Mouse (Mus musculus) G1E-ER4 (cell line): ENCODE results near the gene Sirt6. TPM values are rescaled to one million over a fixed set of nuclear protein-coding genes. Genes with fewer than 3 reads are reported as not detected.

Experiments
- GATA1 ChIP-seq: IDR thresholded peaks from one replicate; pipeline ENCODE4 v1.8.0; 2012; ENCODE audit warnings: low read length, inconsistent platforms
- polyA plus RNA-seq: library from polyadenylated mRNA; stranded (reverse); fragments of >175 nt; gene quantifications from 2 replicates; pipeline ENCODE4 v1.2.3, GENCODE M21; 2012

The Sirt6 gene
- polyA plus RNA-seq, 1 experiment, result 118 TPM

- TF ChIP-seq GATA1, result no peak
Observed at GRCm38 (mm10) chr10:81633253-81634099, 5.9 kb upstream of the Sirt6 start.

DNA sequence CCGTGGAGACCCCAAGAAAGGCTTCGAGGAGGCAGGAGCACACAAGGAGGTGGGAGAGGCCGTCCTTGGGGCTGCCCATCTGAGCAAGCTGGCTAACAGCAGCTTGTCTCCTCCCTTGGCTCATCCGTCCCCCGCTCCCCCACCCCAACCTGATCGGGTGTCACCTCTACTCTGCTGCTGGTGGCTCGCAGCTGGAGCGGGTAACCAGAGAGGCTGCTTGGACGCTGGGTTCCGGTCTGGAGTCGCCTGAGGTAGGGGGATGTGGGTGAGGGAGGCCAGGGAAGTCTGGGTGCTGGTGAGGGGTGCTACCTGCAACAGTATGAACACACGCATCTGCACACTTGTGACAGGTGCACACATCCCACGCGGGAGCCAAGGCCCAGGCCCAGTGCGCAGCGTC, 793 bp upstream of the Sirt6 start, which contains the start of gene Ankrd24:
TSS of gene Ankrd24 (plus strand) at position 151 of the 400 bp plus-strand sequence.
- TF ChIP-seq GATA1, result no peak

DNA sequence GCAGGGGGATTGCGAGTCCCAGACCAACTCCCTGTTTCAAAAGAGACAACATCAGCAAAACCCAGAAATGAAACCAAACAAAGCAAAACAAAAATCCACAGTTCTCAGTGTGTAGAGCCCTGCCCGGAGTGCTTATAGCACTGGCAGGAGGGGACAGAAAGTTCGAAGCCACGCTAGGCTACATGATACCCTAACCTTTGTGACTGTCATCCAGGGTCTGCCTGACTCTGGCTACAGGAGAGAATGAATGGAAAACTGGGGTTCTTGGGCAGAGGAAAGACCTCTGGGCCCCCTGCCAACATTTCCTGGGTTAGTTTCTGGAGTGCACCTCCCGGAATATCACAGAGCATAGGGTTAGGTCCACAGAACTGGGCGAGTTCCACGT, 231 bp upstream of the Sirt6 start:
- TF ChIP-seq GATA1, result no peak

- no peak for TF ChIP-seq GATA1
Observed at GRCm38 (mm10) chr10:81626101-81626993, 1.2 kb downstream of the Sirt6 start.

GRCm38 (mm10) chr10:81623441-81623840, 4.2 kb downstream of the Sirt6 start:
- TF ChIP-seq GATA1, result no peak

- TF ChIP-seq GATA1, result no peak
Observed at GRCm38 (mm10) chr10:81620786-81621185, 6.8 kb downstream of the Sirt6 start.

- no peak for TF ChIP-seq GATA1
Observed at GRCm38 (mm10) chr10:81619976-81620375, 7.6 kb downstream of the Sirt6 start.

GRCm38 (mm10) chr10:81615486-81615885, 12.1 kb downstream of the Sirt6 start:
- TF ChIP-seq GATA1, result no peak

DNA sequence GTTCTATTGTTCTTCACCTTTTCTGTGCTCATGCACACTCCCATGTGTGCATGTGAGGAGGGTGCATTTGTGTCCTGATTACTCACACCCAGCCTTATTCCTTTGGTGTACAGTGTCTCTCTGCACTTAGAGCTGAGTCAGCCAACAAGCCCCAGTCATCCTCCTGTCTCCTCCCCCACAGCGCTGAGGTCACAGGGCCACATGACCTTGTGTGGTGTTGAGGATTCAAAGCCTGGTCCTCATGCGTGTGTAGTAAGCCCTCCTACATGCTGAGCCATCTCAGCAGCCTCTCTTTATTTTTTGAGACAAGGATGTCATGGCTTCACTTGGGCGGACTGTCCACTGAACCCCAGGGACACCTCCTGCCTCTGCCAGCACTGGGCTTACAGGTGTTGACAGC, 14.8 kb downstream of the Sirt6 start:
- no peak for TF ChIP-seq GATA1

DNA sequence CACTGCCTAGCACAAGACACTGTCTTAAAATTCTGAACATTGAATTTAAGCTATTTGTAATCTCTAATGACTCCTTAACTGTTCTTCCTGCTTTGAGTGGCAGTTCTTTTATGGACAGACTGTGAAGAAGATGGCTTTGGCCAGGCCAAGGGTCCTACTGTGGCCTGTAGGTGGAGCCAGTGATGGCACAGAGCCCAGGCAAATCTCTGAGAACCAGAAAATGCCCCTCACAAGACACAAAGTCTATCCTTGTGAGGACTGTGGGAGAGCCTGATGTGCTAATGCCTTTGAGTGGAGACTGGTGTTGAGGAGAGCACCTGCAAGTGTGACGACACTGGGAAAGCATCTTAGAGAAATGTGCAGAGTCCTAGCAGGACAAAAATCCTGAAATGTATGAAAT, 19.3 kb downstream of the Sirt6 start:
- no peak for TF ChIP-seq GATA1

DNA sequence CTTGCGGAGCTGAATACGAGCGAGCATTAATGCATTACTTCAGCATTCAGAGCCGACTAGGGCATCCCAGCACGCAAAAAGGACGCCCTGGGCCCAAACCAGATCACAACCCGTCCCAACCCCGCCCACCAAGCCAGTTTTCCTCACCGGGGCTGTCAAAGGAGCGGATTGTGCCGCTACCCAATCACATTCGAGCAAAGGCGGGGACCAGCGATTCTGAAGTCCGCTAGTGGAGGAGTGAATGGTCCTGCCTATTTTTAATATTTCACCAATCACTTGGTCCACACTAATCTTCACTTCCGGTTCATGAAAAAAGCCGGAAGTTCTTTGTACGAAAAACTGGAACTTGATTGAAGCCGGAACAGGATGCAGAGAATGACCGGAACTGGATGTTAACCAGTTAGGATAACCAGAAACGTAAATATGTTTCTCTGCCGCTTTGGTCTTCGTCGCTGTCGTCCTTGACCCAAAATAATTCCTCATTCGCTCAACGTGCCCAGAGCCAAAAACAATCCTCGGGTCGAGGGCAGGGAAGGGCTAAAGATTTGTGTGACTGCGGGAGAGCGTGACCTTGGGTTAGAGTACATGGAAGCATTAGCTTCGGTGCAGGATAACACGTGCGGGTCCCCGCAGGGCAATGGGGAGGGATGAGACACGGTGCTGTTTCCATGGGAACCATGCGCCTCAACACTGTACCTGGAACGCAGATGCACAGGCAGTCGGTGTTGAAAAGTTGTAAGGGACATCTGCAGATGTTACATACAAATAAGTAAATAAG, 21.4 kb downstream of the Sirt6 start, which contains the start of gene BC025920:
TSS of gene BC025920 (plus strand) at position 297 of the 778 bp plus-strand sequence.
- TF ChIP-seq GATA1, result no peak

DNA sequence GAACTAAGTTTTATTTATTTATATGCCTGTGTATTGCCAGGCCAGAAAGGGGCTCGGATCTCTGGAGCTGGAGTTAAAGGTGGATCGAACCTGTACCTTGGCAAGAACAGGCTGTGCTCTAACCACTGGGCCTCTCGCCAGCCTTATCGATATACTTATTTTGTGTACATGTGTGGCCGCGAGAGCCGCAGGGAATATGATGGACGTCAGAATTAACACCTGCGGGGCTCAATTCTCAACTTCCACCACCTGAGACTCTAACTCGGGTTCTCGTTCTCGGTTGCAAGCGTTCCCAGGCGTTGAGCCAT, 22.0 kb downstream of the Sirt6 start:
- no peak for TF ChIP-seq GATA1

GRCm38 (mm10) chr10:81604968-81605665, 22.5 kb downstream of the Sirt6 start:
- no peak for TF ChIP-seq GATA1

GRCm38 (mm10) chr10:81604019-81604967, 23.3 kb downstream of the Sirt6 start:
- TF ChIP-seq GATA1, result no peak
